Mouse (Mus musculus) MEL (cell line): ENCODE data around the gene Folr2. TPM values are rescaled to one million over a fixed set of nuclear protein-coding genes. Genes with fewer than 3 reads are reported as not detected.

ENCODE experiments used
- DNase-seq: peaks from one replicate; pipeline ENCODE4 v3.0.0; 2011; ENCODE audit warnings: low read depth, low spot score
- H3K27ac ChIP-seq: 2 replicates; pipeline ENCODE4 v1.5.1; 2012; ENCODE audit warnings: low read depth, mild to moderate bottlenecking, control low read depth, low read length, moderate library complexity; ENCODE audit not compliant: control insufficient read depth
- H3K27me3 ChIP-seq, 2 experiments: fragments of 150-350 bp in 1 of 2; sonication (generic) in 1 of 2; 2 replicates each; pipeline ENCODE4 v1.6.1; 2012; ENCODE audit warnings: low read length in 2 of 2, mild to moderate bottlenecking in 2 of 2, improper control_type of control experiment in 1 of 2, moderate library complexity in 1 of 2; ENCODE audit not compliant: insufficient read depth in 2 of 2, control insufficient read depth in 1 of 2
- H3K36me3 ChIP-seq, 2 experiments: 2 replicates each; pipeline ENCODE4 v1.6.1; 2012 to 2014; ENCODE audit warnings: low read length in 2 of 2, improper control_type of control experiment in 1 of 2, inconsistent platforms in 1 of 2, mild to moderate bottlenecking in 1 of 2; ENCODE audit not compliant: insufficient read depth in 2 of 2, control insufficient read depth in 1 of 2
- H3K4me1 ChIP-seq, 2 experiments: fragments of 150-350 bp in 1 of 2; sonication (generic) in 1 of 2; 2 replicates each; pipeline ENCODE4 v1.6.1; 2012; ENCODE audit warnings: low read length in 2 of 2, improper control_type of control experiment in 1 of 2, mild to moderate bottlenecking in 1 of 2; ENCODE audit not compliant: insufficient read depth in 2 of 2, control insufficient read depth in 1 of 2
- H3K4me3 ChIP-seq, 2 experiments: fragments of 150-350 bp in 1 of 2; sonication (generic) in 1 of 2; 2 replicates each; pipeline ENCODE4 v1.5.1; 2012; ENCODE audit warnings: low read depth in 2 of 2, low read length in 2 of 2, mild to moderate bottlenecking in 2 of 2, moderate library complexity in 2 of 2, control low read depth in 1 of 2, improper control_type of control experiment in 1 of 2; ENCODE audit not compliant: control insufficient read depth in 1 of 2, insufficient read depth in 1 of 2
- H3K79me2 ChIP-seq: 2 replicates; pipeline ENCODE4 v1.6.1; 2012; ENCODE audit warnings: mild to moderate bottlenecking, low read length, moderate library complexity; ENCODE audit not compliant: control insufficient read depth, poor library complexity, insufficient read depth
- H3K9ac ChIP-seq: 2 replicates; pipeline ENCODE4 v1.6.1; 2012; ENCODE audit warnings: low read depth, mild to moderate bottlenecking, control low read depth, low read length, moderate library complexity; ENCODE audit not compliant: control insufficient read depth, poor library complexity, severe bottlenecking
- H3K9me3 ChIP-seq: fragments of 150-350 bp; sonication (generic); replicated peaks from 2 replicates; pipeline ENCODE4 v1.6.1; 2012; ENCODE audit warnings: mild to moderate bottlenecking, low read length, improper control_type of control experiment, moderate library complexity; ENCODE audit not compliant: insufficient read depth
- CTCF ChIP-seq, 3 experiments: IDR thresholded peaks in 2 of 3; conservative IDR thresholded peaks in 1 of 3; 2 replicates each; pipeline ENCODE4 v1.5.1; 2011 to 2012; ENCODE audit warnings: low read length in 3 of 3, low read depth in 2 of 3, mild to moderate bottlenecking in 2 of 3, improper control_type of control experiment in 1 of 3, inconsistent platforms in 1 of 3, mixed read lengths in 1 of 3, moderate library complexity in 1 of 3; ENCODE audit not compliant: control insufficient read depth in 1 of 3, insufficient read depth in 1 of 3, poor library complexity in 1 of 3, severe bottlenecking in 1 of 3
- E2F4 ChIP-seq: IDR thresholded peaks from 2 replicates; pipeline ENCODE4 v1.6.1; 2011; ENCODE audit warnings: low read depth, low read length, improper control_type of control experiment, borderline replicate concordance
- ELF1 ChIP-seq: IDR thresholded peaks from 2 replicates; pipeline ENCODE4 v1.6.1; 2014; ENCODE audit warnings: low read depth, mild to moderate bottlenecking, inconsistent platforms, low read length, improper control_type of control experiment, moderate library complexity
- EP300 ChIP-seq, 2 experiments: IDR thresholded peaks; 2 replicates each; pipeline ENCODE4 v1.6.1; 2011; ENCODE audit warnings: improper control_type of control experiment in 2 of 2, low read length in 2 of 2, low read depth in 1 of 2, mild to moderate bottlenecking in 1 of 2
- ETS1 ChIP-seq: IDR thresholded peaks from 2 replicates; pipeline ENCODE4 v1.6.1; 2012; ENCODE audit warnings: low read depth, mild to moderate bottlenecking, inconsistent platforms, low read length, improper control_type of control experiment, moderate library complexity
- GABPA ChIP-seq: IDR thresholded peaks from 2 replicates; pipeline ENCODE4 v1.6.1; 2012; ENCODE audit warnings: low read depth, mild to moderate bottlenecking, inconsistent platforms, low read length, improper control_type of control experiment, moderate library complexity
- MEF2A ChIP-seq: IDR thresholded peaks from 2 replicates; pipeline ENCODE4 v1.6.1; 2014; ENCODE audit warnings: low read depth, mild to moderate bottlenecking, inconsistent platforms, low read length, improper control_type of control experiment; ENCODE audit not compliant: poor library complexity, insufficient replicate concordance, severe bottlenecking; ENCODE audit errors: extremely low read depth
- MYB ChIP-seq: IDR thresholded peaks from 2 replicates; pipeline ENCODE4 v1.6.1; 2011; ENCODE audit warnings: mild to moderate bottlenecking, low read depth, low read length, improper control_type of control experiment
- NRF1 ChIP-seq: IDR thresholded peaks from 2 replicates; pipeline ENCODE4 v1.6.1; 2014; ENCODE audit warnings: low read depth, mild to moderate bottlenecking, inconsistent platforms, low read length, improper control_type of control experiment, moderate library complexity; ENCODE audit not compliant: poor library complexity, insufficient read depth, severe bottlenecking
- POLR2A ChIP-seq, 2 experiments: IDR thresholded peaks; 2 replicates each; pipeline ENCODE4 v1.6.1; 2011 to 2012; ENCODE audit warnings: low read length in 2 of 2, mild to moderate bottlenecking in 2 of 2, control low read depth in 1 of 2, improper control_type of control experiment in 1 of 2, low read depth in 1 of 2, moderate library complexity in 1 of 2; ENCODE audit not compliant: control insufficient read depth in 1 of 2, insufficient read depth in 1 of 2, poor library complexity in 1 of 2
- POLR2AphosphoS2 ChIP-seq: IDR thresholded peaks from 2 replicates; pipeline ENCODE4 v1.6.1; 2011; ENCODE audit warnings: low read length, improper control_type of control experiment
- RAD21 ChIP-seq: IDR thresholded peaks from 2 replicates; pipeline ENCODE4 v1.6.1; 2011; ENCODE audit warnings: mild to moderate bottlenecking, low read depth, low read length, improper control_type of control experiment
- RCOR1 ChIP-seq: IDR thresholded peaks from 2 replicates; pipeline ENCODE4 v1.6.1; 2012; ENCODE audit warnings: low read depth, mild to moderate bottlenecking, inconsistent platforms, low read length, improper control_type of control experiment
- SMC3 ChIP-seq: IDR thresholded peaks from 2 replicates; pipeline ENCODE4 v1.6.1; 2011; ENCODE audit warnings: low read depth, low read length, improper control_type of control experiment
- TBP ChIP-seq: IDR thresholded peaks from 2 replicates; pipeline ENCODE4 v1.8.0; 2011; ENCODE audit warnings: low read depth, low read length, improper control_type of control experiment
- UBTF ChIP-seq: IDR thresholded peaks from 2 replicates; pipeline ENCODE4 v1.6.1; 2012; ENCODE audit warnings: low read depth, mild to moderate bottlenecking, inconsistent platforms, low read length, improper control_type of control experiment, moderate library complexity, borderline replicate concordance; ENCODE audit not compliant: insufficient read depth
- ZKSCAN1 ChIP-seq: IDR thresholded peaks from 2 replicates; pipeline ENCODE4 v1.6.1; 2012; ENCODE audit warnings: low read depth, mild to moderate bottlenecking, inconsistent platforms, low read length, improper control_type of control experiment, moderate library complexity
- ZMIZ1 ChIP-seq: IDR thresholded peaks from 2 replicates; pipeline ENCODE4 v1.6.1; 2012; ENCODE audit warnings: low read depth, mild to moderate bottlenecking, inconsistent platforms, low read length, improper control_type of control experiment, moderate library complexity
- polyA plus RNA-seq, 2 experiments: library from polyadenylated mRNA; stranded (reverse) in 1 of 2; unstranded in 1 of 2; fragments of >175 nt in 1 of 2; fragments of >200 nt in 1 of 2; gene quantifications; 2 replicates each; pipeline versions ENCODE4 v1.2.1 to v1.2.4; 2012; ENCODE audit warnings: low replicate concordance in 2 of 2, low read depth in 1 of 2; ENCODE audit not compliant: insufficient read length in 2 of 2, insufficient read depth in 1 of 2, missing spikeins in 1 of 2
- total RNA-seq: library from RNA; depleted of rRNA; stranded (reverse); fragments of 300-350 nt; gene quantifications from 2 replicates; pipeline ENCODE4 v1.2.3, GENCODE M21; 2012

Folr2 gene
- total and polyA plus RNA-seq, 3 experiments: not detected

- no peak overlapping the region for H3K9ac ChIP-seq
- no peaks in the 10 kb centered on the region for H3K9me3 ChIP-seq
- no peak overlapping the region for H3K4me3 ChIP-seq
- H3K36me3 ChIP-seq: no peaks in the 10 kb centered on the region
- peaks cover 0 to 1% of the 10 kb centered on the region in 2 experiments; a peak in 2 of 4 replicates for H3K27me3 ChIP-seq
- H3K4me1 ChIP-seq: no peaks in the 10 kb centered on the region
- H3K27ac ChIP-seq: no peak overlapping the region
- no peak for TF ChIP-seq NRF1
- TF ChIP-seq, all 39 proteins: peak for 0
- no peaks in the 10 kb centered on the region for H3K79me2 ChIP-seq
- DNase-seq: no peak
These were observed 31.5 kb upstream of the Folr2 start for GRCm38 (mm10) chr7:101888460-101888859.

- no peaks in the 10 kb centered on the region for H3K4me1 ChIP-seq
- peaks cover 0 to 4% of the 10 kb centered on the region in 2 experiments; a peak in 2 of 4 replicates for H3K27me3 ChIP-seq
- TF ChIP-seq MYB (no peak), TBP (no peak), RAD21 (no peak), E2F4 (no peak), ZMIZ1 (no peak), SMC3 (no peak), ELF1 (no peak), GABPA (no peak), ETS1 (no peak), MEF2A (no peak), ZKSCAN1 (no peak), POLR2A (IDR thresholded peaks at IDR 0.05; ENCODE audit: control insufficient read depth in 1 of 2, insufficient read depth in 1 of 2, low read depth in 1 of 2, low read length in 2 of 2, poor library complexity in 1 of 2) (no peak), EP300 (IDR thresholded peaks at IDR 0.05; ENCODE audit: low read depth in 1 of 2, low read length in 2 of 2) (no peak), POLR2AphosphoS2 (no peak), RCOR1 (no peak), CTCF (IDR thresholded peaks at IDR 0.05 in 2 of 3, conservative IDR thresholded peaks at IDR 0.05 in 1 of 3; ENCODE audit: control insufficient read depth in 1 of 3, insufficient read depth in 1 of 3, low read depth in 2 of 3, low read length in 3 of 3, poor library complexity in 1 of 3, severe bottlenecking in 1 of 3) (no peak), UBTF (no peak)
- no peak for DNase-seq
- no peaks in the 10 kb centered on the region for H3K36me3 ChIP-seq
- H3K79me2 ChIP-seq: no peaks in the 10 kb centered on the region
- no peak overlapping the region for H3K9ac ChIP-seq
- H3K4me3 ChIP-seq: no peak overlapping the region
- H3K27ac ChIP-seq: no peak overlapping the region
- H3K9me3 ChIP-seq: no peaks in the 10 kb centered on the region
These were observed 29.3 kb upstream of the Folr2 start for GRCm38 (mm10) chr7:101886274-101886673.
